Mouse (Mus musculus): ENCODE data around the gene Grid2. TPM values are rescaled to one million over a fixed set of nuclear protein-coding genes. Genes with fewer than 3 reads are reported as not detected.

Grid2 gene
- polyA plus RNA-seq, 1 experiment from 2014 or later: 2.1 TPM

DNA sequence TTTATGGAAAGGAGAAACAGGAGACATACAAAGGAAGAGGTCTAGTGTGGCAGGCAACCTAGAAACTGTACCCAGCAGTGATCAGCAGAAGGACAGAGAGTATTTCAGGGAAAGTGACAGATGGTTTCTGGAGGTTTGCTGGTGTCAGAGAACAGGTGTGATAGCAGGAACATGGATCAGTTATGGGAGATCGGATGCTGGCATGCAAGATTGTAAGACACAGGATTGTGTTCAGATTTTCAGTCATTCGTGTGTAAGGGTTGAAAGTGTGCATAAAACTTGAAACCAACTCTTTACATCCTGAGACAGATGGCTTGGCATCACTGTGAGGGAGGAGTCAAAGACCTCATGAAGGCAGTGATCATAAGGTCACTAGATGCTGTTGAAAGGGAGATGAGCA is 817.7 kb downstream of the Grid2 start:
- no peaks in the 10 kb centered on the region for H3K4me1 ChIP-seq
- no peak for ATAC-seq (ENCODE audit: insufficient number of reproducible peaks, low FRiP score, low TSS enrichment, low read depth)
- no peak overlapping the region for H3K27ac ChIP-seq (replicated peaks)
- H3K9me3 ChIP-seq (replicated peaks): no peaks in the 10 kb centered on the region
- H3K4me2 ChIP-seq (replicated peaks): no peak overlapping the region
- no peaks in the 10 kb centered on the region for H3K27me3 ChIP-seq
- H3K4me3 ChIP-seq (replicated peaks): no peak overlapping the region
- WGBS: 68% methylated on average over 2 of the region's 2 CpGs
- no peaks in the 10 kb centered on the region for H3K36me3 ChIP-seq
- H3K9ac ChIP-seq: no peak overlapping the region

DNA sequence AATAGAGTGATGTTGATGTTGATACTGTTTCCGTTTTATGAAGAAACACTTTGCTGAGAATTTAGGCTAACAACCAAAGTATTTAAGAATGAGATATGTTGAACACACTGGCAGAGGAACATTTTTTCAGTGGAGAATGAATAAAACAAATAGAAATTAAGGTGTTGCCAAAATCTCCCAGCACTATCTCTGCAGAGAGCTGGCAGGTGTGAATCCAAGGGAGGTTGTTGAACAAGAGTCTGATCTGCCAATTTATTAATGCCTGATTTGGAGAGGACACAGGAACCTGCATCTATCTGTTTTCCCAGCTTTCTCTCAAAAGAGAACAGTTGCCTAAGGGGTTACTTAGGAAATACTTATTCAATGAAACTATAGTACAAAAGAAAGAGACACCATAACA is 822.2 kb downstream of the Grid2 start:
- Histone ChIP-seq H3K9me3 (replicated peaks) (no peaks in the 10 kb centered on the region), H3K9ac (no peak overlapping the region), H3K27me3 (no peaks in the 10 kb centered on the region), H3K4me1 (no peaks in the 10 kb centered on the region), H3K27ac (replicated peaks) (no peak overlapping the region), H3K4me2 (replicated peaks) (no peak overlapping the region), H3K4me3 (replicated peaks) (no peak overlapping the region), H3K36me3 (no peaks in the 10 kb centered on the region)
- no peak for ATAC-seq (ENCODE audit: insufficient number of reproducible peaks, low FRiP score, low TSS enrichment, low read depth)
- WGBS: 89% methylated on average over 1 of the region's 1 CpGs

- no peaks in the 10 kb centered on the region for H3K4me1 ChIP-seq
- no peak overlapping the region for H3K9ac ChIP-seq
- H3K9me3 ChIP-seq (replicated peaks): no peaks in the 10 kb centered on the region
- no peaks in the 10 kb centered on the region for H3K27me3 ChIP-seq
- H3K4me2 ChIP-seq (replicated peaks): no peak overlapping the region
- no peak for ATAC-seq (ENCODE audit: insufficient number of reproducible peaks, low FRiP score, low TSS enrichment, low read depth)
- no peak overlapping the region for H3K4me3 ChIP-seq (replicated peaks)
- no peak overlapping the region for H3K27ac ChIP-seq (replicated peaks)
- no peaks in the 10 kb centered on the region for H3K36me3 ChIP-seq
- WGBS: 70% methylated on average over 10 of the region's 10 CpGs
Observed at GRCm38 (mm10) chr6:64098662-64099061, 843.0 kb downstream of the Grid2 start.

GRCm38 (mm10) chr6:64114594-64114993 is 858.9 kb downstream of the Grid2 start:
- Histone ChIP-seq H3K4me3 (replicated peaks) (no peak overlapping the region), H3K9me3 (replicated peaks) (no peaks in the 10 kb centered on the region), H3K4me2 (replicated peaks) (no peak overlapping the region), H3K27me3 (no peaks in the 10 kb centered on the region), H3K36me3 (no peaks in the 10 kb centered on the region), H3K4me1 (no peaks in the 10 kb centered on the region), H3K9ac (no peak overlapping the region), H3K27ac (replicated peaks) (no peak overlapping the region)
- 63% methylated on average over 2 of the region's 2 CpGs for WGBS
- no peak for ATAC-seq (ENCODE audit: insufficient number of reproducible peaks, low FRiP score, low TSS enrichment, low read depth)

GRCm38 (mm10) chr6:64136275-64136674 is 880.6 kb downstream of the Grid2 start:
- no peak overlapping the region for H3K27ac ChIP-seq (replicated peaks)
- H3K4me3 ChIP-seq (replicated peaks): no peak overlapping the region
- no peak overlapping the region for H3K9ac ChIP-seq
- H3K4me2 ChIP-seq (replicated peaks): no peak overlapping the region
- H3K36me3 ChIP-seq: no peaks in the 10 kb centered on the region
- ATAC-seq (ENCODE audit: insufficient number of reproducible peaks, low FRiP score, low TSS enrichment, low read depth): no peak
- H3K9me3 ChIP-seq (replicated peaks): no peaks in the 10 kb centered on the region
- no peaks in the 10 kb centered on the region for H3K27me3 ChIP-seq
- H3K4me1 ChIP-seq: no peaks in the 10 kb centered on the region
- WGBS: 83% methylated on average over 9 of the region's 9 CpGs

DNA sequence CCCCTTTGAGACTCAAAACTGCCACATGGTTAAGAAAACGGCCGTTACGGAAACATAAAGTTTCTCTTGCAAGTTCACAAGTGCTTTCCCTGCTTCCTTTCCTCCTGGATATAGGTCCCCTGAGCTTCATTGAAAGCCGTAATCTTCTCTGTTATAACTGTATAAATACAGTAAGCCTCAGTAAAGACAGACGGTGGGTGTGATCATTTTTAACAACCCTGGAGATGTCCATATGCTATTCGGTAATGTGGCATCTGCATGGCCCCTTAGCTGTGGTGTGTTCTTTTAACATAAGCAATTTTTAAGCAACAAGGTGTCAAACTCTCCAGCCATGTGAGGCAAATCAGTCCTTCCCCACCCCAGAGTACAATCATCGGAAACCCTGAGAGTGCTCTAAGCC is 892.9 kb downstream of the Grid2 start:
- no peak overlapping the region for H3K4me2 ChIP-seq (replicated peaks)
- no peak overlapping the region for H3K9ac ChIP-seq
- no peaks in the 10 kb centered on the region for H3K9me3 ChIP-seq (replicated peaks)
- ATAC-seq (ENCODE audit: insufficient number of reproducible peaks, low FRiP score, low TSS enrichment, low read depth): no peak
- WGBS: 73% methylated on average over 7 of the region's 7 CpGs
- H3K4me1 ChIP-seq: no peaks in the 10 kb centered on the region
- H3K36me3 ChIP-seq: no peaks in the 10 kb centered on the region
- no peak overlapping the region for H3K4me3 ChIP-seq (replicated peaks)
- no peaks in the 10 kb centered on the region for H3K27me3 ChIP-seq
- no peak overlapping the region for H3K27ac ChIP-seq (replicated peaks)

GRCm38 (mm10) chr6:64174995-64175612 is 919.4 kb downstream of the Grid2 start:
- Histone ChIP-seq H3K27ac (replicated peaks) (no peak overlapping the region), H3K9ac (no peak overlapping the region), H3K4me1 (no peaks in the 10 kb centered on the region), H3K4me2 (replicated peaks) (no peak overlapping the region), H3K4me3 (replicated peaks) (no peak overlapping the region), H3K9me3 (replicated peaks) (no peaks in the 10 kb centered on the region), H3K27me3 (no peaks in the 10 kb centered on the region), H3K36me3 (no peaks in the 10 kb centered on the region)
- WGBS: 84% methylated on average over 1 of the region's 1 CpGs
- ATAC-seq (ENCODE audit: insufficient number of reproducible peaks, low FRiP score, low TSS enrichment, low read depth): no peak

GRCm38 (mm10) chr6:64193646-64194045 is 938.0 kb downstream of the Grid2 start:
- WGBS: 70% methylated on average over 1 of the region's 1 CpGs
- no peak overlapping the region for H3K4me3 ChIP-seq (replicated peaks)
- H3K27me3 ChIP-seq: no peaks in the 10 kb centered on the region
- H3K36me3 ChIP-seq: no peaks in the 10 kb centered on the region
- H3K4me1 ChIP-seq: no peaks in the 10 kb centered on the region
- H3K4me2 ChIP-seq (replicated peaks): no peak overlapping the region
- no peaks in the 10 kb centered on the region for H3K9me3 ChIP-seq (replicated peaks)
- no peak overlapping the region for H3K9ac ChIP-seq
- ATAC-seq (ENCODE audit: insufficient number of reproducible peaks, low FRiP score, low TSS enrichment, low read depth): no peak
- no peak overlapping the region for H3K27ac ChIP-seq (replicated peaks)

GRCm38 (mm10) chr6:64202396-64203122 is 946.9 kb downstream of the Grid2 start:
- Histone ChIP-seq H3K36me3 (no peaks in the 10 kb centered on the region), H3K27me3 (no peaks in the 10 kb centered on the region), H3K4me2 (replicated peaks) (no peak overlapping the region), H3K27ac (replicated peaks) (no peak overlapping the region), H3K9ac (no peak overlapping the region), H3K9me3 (replicated peaks) (no peaks in the 10 kb centered on the region), H3K4me1 (no peaks in the 10 kb centered on the region), H3K4me3 (replicated peaks) (no peak overlapping the region)
- WGBS: 28% methylated on average over 8 of the region's 8 CpGs
- no peak for ATAC-seq (ENCODE audit: insufficient number of reproducible peaks, low FRiP score, low TSS enrichment, low read depth)

DNA sequence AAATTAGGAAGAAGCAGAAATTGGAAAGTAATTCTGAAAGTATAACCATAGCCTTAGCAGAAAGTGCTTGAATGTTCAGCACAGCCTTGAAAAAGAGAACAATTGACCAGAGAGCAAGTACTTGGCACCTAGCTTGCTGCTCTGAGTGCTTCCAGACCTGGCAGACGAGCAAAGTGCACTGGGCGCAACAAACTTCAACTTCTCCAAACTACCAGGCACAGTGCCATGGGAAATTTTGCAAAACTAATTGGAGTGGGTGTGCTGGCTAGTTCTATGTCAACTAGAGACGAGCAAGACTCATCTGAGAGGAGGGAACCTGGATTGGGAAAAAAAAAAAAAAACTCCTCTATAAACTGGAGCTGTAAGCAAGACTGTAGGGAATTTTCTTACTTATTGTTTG is 980.7 kb downstream of the Grid2 start:
- ATAC-seq (ENCODE audit: insufficient number of reproducible peaks, low FRiP score, low TSS enrichment, low read depth): no peak
- H3K27ac ChIP-seq (replicated peaks): no peak overlapping the region
- H3K4me2 ChIP-seq (replicated peaks): no peak overlapping the region
- H3K27me3 ChIP-seq: no peaks in the 10 kb centered on the region
- no peaks in the 10 kb centered on the region for H3K9me3 ChIP-seq (replicated peaks)
- 60% methylated on average over 3 of the region's 3 CpGs for WGBS
- H3K9ac ChIP-seq: no peak overlapping the region
- no peaks in the 10 kb centered on the region for H3K4me1 ChIP-seq
- H3K36me3 ChIP-seq: no peaks in the 10 kb centered on the region
- H3K4me3 ChIP-seq (replicated peaks): no peak overlapping the region

DNA sequence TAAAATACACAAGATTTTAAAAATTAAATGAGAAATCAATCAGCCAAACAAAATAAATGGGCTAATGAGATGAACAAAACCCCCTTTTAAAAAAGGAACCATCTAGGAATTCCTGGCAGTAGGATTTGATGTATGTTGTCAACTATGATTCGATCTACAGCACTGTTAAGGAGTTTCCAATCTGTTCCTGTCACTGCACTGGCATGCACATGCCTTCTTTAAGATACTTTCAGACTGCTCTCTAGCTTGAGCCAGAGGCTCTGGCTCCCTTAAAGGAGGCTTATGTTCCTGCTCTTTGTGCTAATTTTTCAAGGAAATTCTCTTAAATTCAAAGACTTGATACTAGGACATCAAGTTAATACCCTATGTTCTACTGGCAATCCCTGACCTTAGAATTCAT is 984.9 kb downstream of the Grid2 start:
- Histone ChIP-seq H3K4me2 (replicated peaks) (no peak overlapping the region), H3K27ac (replicated peaks) (no peak overlapping the region), H3K4me1 (no peaks in the 10 kb centered on the region), H3K9me3 (replicated peaks) (no peaks in the 10 kb centered on the region), H3K36me3 (no peaks in the 10 kb centered on the region), H3K4me3 (replicated peaks) (no peak overlapping the region), H3K9ac (no peak overlapping the region), H3K27me3 (no peaks in the 10 kb centered on the region)
- no peak for ATAC-seq (ENCODE audit: insufficient number of reproducible peaks, low FRiP score, low TSS enrichment, low read depth)
- 45% methylated on average over 1 of the region's 1 CpGs for WGBS

DNA sequence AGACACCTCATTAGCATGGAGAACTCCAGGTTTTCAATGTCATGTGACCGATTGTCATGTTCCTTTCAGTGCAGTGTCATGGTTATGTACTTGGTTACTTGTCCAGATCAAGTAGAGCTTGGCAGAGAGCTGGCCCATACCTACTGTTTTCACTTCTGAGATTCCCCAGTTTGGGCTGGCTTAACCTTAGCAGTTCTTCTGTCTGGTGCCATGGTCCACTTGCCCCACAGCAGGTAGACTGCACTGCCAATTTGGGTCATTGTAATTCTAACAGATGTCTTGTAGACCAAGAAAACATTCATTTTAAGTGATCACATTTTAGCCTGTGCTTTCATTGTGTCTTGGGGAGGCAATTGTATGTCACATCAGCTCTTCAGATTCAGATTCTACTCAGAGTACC is 990.3 kb downstream of the Grid2 start:
- 84% methylated on average over 1 of the region's 1 CpGs for WGBS
- no peaks in the 10 kb centered on the region for H3K9me3 ChIP-seq (replicated peaks)
- no peak for ATAC-seq (ENCODE audit: insufficient number of reproducible peaks, low FRiP score, low TSS enrichment, low read depth)
- H3K36me3 ChIP-seq: no peaks in the 10 kb centered on the region
- no peak overlapping the region for H3K27ac ChIP-seq (replicated peaks)
- H3K4me1 ChIP-seq: no peaks in the 10 kb centered on the region
- no peak overlapping the region for H3K9ac ChIP-seq
- no peaks in the 10 kb centered on the region for H3K27me3 ChIP-seq
- no peak overlapping the region for H3K4me3 ChIP-seq (replicated peaks)
- no peak overlapping the region for H3K4me2 ChIP-seq (replicated peaks)
